Mouse (Mus musculus) MEL (cell line): Measurements from ENCODE around the gene Il11ra2.
"Not testable (repeated sequence)": the region's sequence is repeated elsewhere in the genome, so short reads cannot be mapped to it uniquely, and the experiment has no call there.

Experiments
- CTCF ChIP-seq, 3 experiments: IDR thresholded peaks in 2 of 3; conservative IDR thresholded peaks in 1 of 3; 2 replicates each; pipeline ENCODE4 v1.5.1; 2011 to 2012; ENCODE audit warnings: low read length in 3 of 3, low read depth in 2 of 3, mild to moderate bottlenecking in 2 of 3, improper control_type of control experiment in 1 of 3, inconsistent platforms in 1 of 3, mixed read lengths in 1 of 3, moderate library complexity in 1 of 3; ENCODE audit not compliant: control insufficient read depth in 1 of 3, insufficient read depth in 1 of 3, poor library complexity in 1 of 3, severe bottlenecking in 1 of 3
- GATA1 ChIP-seq: IDR thresholded peaks from 2 replicates; pipeline ENCODE4 v1.6.1; 2011; ENCODE audit warnings: low read depth, low read length, improper control_type of control experiment
- MAX ChIP-seq: IDR thresholded peaks from 2 replicates; pipeline ENCODE4 v1.6.1; 2011; ENCODE audit warnings: low read length, improper control_type of control experiment
- MYB ChIP-seq: IDR thresholded peaks from 2 replicates; pipeline ENCODE4 v1.6.1; 2011; ENCODE audit warnings: mild to moderate bottlenecking, low read depth, low read length, improper control_type of control experiment
- POLR2AphosphoS2 ChIP-seq: IDR thresholded peaks from 2 replicates; pipeline ENCODE4 v1.6.1; 2011; ENCODE audit warnings: low read length, improper control_type of control experiment
- SMC3 ChIP-seq: IDR thresholded peaks from 2 replicates; pipeline ENCODE4 v1.6.1; 2011; ENCODE audit warnings: low read depth, low read length, improper control_type of control experiment

- TF ChIP-seq MAX; GATA1; SMC3; MYB; CTCF (IDR thresholded peaks at IDR 0.05 in 2 of 3, conservative IDR thresholded peaks at IDR 0.05 in 1 of 3; ENCODE audit: control insufficient read depth in 1 of 3, insufficient read depth in 1 of 3, low read depth in 2 of 3, low read length in 3 of 3, poor library complexity in 1 of 3, severe bottlenecking in 1 of 3); POLR2AphosphoS2: not testable (repeated sequence)
Observed at GRCm38 (mm10) chr4:42675415-42675814, 13.7 kb upstream of the Il11ra2 start.
